Mouse (Mus musculus): ENCODE data around the gene Bbs10.

DNA sequence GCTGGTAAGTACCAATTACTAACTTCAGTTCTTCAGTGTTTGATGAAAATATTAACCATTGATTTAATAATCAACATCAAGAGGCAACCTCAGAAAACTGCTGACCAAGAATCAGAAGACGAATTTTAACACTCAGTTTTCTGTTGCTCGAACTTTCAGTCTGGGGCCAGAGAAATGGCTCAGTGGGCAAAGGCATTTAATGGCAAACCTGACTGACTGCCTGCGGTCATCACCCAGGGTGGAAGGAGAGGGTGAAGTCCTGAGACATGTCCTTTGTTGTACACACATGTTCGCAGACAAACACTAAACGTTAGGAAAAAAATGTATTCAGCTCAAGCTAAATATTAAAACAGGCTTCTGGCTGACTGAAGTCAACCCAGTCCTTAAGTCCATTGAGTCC is 2.6 kb downstream of the Bbs10 start:
- TF ChIP-seq GATA1 (IDR thresholded peaks at IDR 0.05; ENCODE audit: borderline replicate concordance, low read length) (no peak), CTCF (IDR thresholded peaks at IDR 0.05; ENCODE audit: low read depth, low read length) (no peak), TAL1 (conservative IDR thresholded peaks at IDR 0.05; ENCODE audit: low read depth, low read length) (no peak), POLR2AphosphoS5 (IDR thresholded peaks at IDR 0.05; ENCODE audit: insufficient replicate concordance, low read depth, low read length) (no peak), GATA2 (IDR thresholded peaks at IDR 0.05; ENCODE audit: borderline replicate concordance, low read depth, low read length) (no peak)
